Mouse (Mus musculus): Measurements from ENCODE around the gene Ccdc93. TPM values are rescaled to one million over a fixed set of nuclear protein-coding genes. Genes with fewer than 3 reads are reported as not detected.

Gene Ccdc93
- total RNA-seq (2022): 10 to 100 TPM; 24.2 to 38.3 (median 30.3) TPM

GRCm38 (mm10) chr1:121430938-121431928 lies at the start of gene Ccdc93:
TSS of gene Ccdc93 (plus strand) at chr1:121431049.
- peak; percentile 96 for DNase-seq

GRCm38 (mm10) chr1:121381562-121381961 lies 49.3 kb upstream of the Ccdc93 start:
- DNase-seq: no peak

GRCm38 (mm10) chr1:121388312-121388711 lies 42.5 kb upstream of the Ccdc93 start:
- no peak for DNase-seq

- no peak for DNase-seq
Measured at GRCm38 (mm10) chr1:121388732-121389131, 42.1 kb upstream of the Ccdc93 start.

GRCm38 (mm10) chr1:121389574-121389973 lies 41.3 kb upstream of the Ccdc93 start:
- DNase-seq: no peak

GRCm38 (mm10) chr1:121390003-121390402 lies 40.8 kb upstream of the Ccdc93 start:
- no peak for DNase-seq

- no peak for DNase-seq
Measured at GRCm38 (mm10) chr1:121390421-121390820, 40.4 kb upstream of the Ccdc93 start.

GRCm38 (mm10) chr1:121390855-121391254 lies 40.0 kb upstream of the Ccdc93 start:
- no peak for DNase-seq

GRCm38 (mm10) chr1:121393117-121393516 lies 37.7 kb upstream of the Ccdc93 start:
- DNase-seq: no peak

GRCm38 (mm10) chr1:121394764-121395163 lies 36.1 kb upstream of the Ccdc93 start:
- peak; percentile 26 for DNase-seq

GRCm38 (mm10) chr1:121396501-121396900 lies 34.3 kb upstream of the Ccdc93 start:
- DNase-seq: no peak

GRCm38 (mm10) chr1:121398231-121398630 lies 32.6 kb upstream of the Ccdc93 start:
- DNase-seq: no peak

GRCm38 (mm10) chr1:121398986-121399881 lies 31.6 kb upstream of the Ccdc93 start:
- no peak for DNase-seq

- DNase-seq: no peak
Measured at GRCm38 (mm10) chr1:121400243-121400642, 30.6 kb upstream of the Ccdc93 start.

- DNase-seq: no peak
Measured at GRCm38 (mm10) chr1:121419084-121419483, 11.8 kb upstream of the Ccdc93 start.

- no peak for DNase-seq
Measured at GRCm38 (mm10) chr1:121419569-121420265, 11.1 kb upstream of the Ccdc93 start.

GRCm38 (mm10) chr1:121430183-121430937 lies 489 bp upstream of the Ccdc93 start:
- DNase-seq: no peak

- no peak for DNase-seq
Measured at GRCm38 (mm10) chr1:121435981-121436380, 5.1 kb downstream of the Ccdc93 start.

- DNase-seq: peak; percentile 51
Measured at GRCm38 (mm10) chr1:121440535-121441381, 9.9 kb downstream of the Ccdc93 start.

- no peak for DNase-seq
Measured at GRCm38 (mm10) chr1:121444147-121444546, 13.3 kb downstream of the Ccdc93 start.

GRCm38 (mm10) chr1:121447216-121447615 lies 16.4 kb downstream of the Ccdc93 start:
- DNase-seq: no peak
